Mouse (Mus musculus): ENCODE results near the gene Psg23. TPM values are rescaled to one million over a fixed set of nuclear protein-coding genes. Genes with fewer than 3 reads are reported as not detected.
"Not testable (repeated sequence)": the region's sequence is repeated elsewhere in the genome, so short reads cannot be mapped to it uniquely, and the experiment has no call there.

Gene Psg23
- not detected for total RNA-seq (2022)

- not testable (repeated sequence) for DNase-seq (ENCODE audit: low spot score in 2 of 2)
Measured at GRCm38 (mm10) chr7:18616401-18616800, at the start of gene Psg23. Psg23 (minus strand) TSS chr7:18616501.

- DNase-seq (ENCODE audit: low spot score in 2 of 2): not testable (repeated sequence)
Measured at GRCm38 (mm10) chr7:18656625-18657024, 40.3 kb upstream of the Psg23 start, which contains the start of gene Psg21. Psg21 (minus strand) TSS chr7:18656725.

GRCm38 (mm10) chr7:18626921-18627320, 10.6 kb upstream of the Psg23 start:
- DNase-seq (ENCODE audit: low spot score in 2 of 2): not testable (repeated sequence)

GRCm38 (mm10) chr7:18567205-18567604, 49.1 kb downstream of the Psg23 start, which contains the start of gene Psg27:
Psg27 (minus strand) TSS chr7:18567305.
- no peak for DNase-seq (ENCODE audit: low spot score in 2 of 2)

- no peak for DNase-seq (ENCODE audit: low spot score in 2 of 2)
Measured at GRCm38 (mm10) chr7:18559850-18560249, 56.5 kb downstream of the Psg23 start.

Other genes starting within 250 kb of the Psg23 start
- not detected for gene Psg28, start 184.5 kb downstream of the Psg23 start, total RNA-seq (2022)
- gene Psg26, start 132.3 kb downstream of the Psg23 start, total RNA-seq (2022): not detected
- not detected for gene Psg25, start 84.2 kb downstream of the Psg23 start, total RNA-seq (2022)
- not detected for gene Psg27, start 49.2 kb downstream of the Psg23 start, total RNA-seq (2022)
- not detected for gene Psg21, start 40.2 kb upstream of the Psg23 start, total RNA-seq (2022)
- under 1 TPM in 1 of 4 experiments, not detected in 3; 0.26 TPM for gene Psg20, start 69.7 kb upstream of the Psg23 start, total RNA-seq (2022)
- gene Psg22, start 101.6 kb upstream of the Psg23 start, total RNA-seq (2022): not detected
- not detected for gene Psg19, start 182.0 kb upstream of the Psg23 start, total RNA-seq (2022)
- gene Psg17, start 205.1 kb upstream of the Psg23 start, total RNA-seq (2022): not detected
- gene Mill2, start 223.5 kb upstream of the Psg23 start, total RNA-seq (2022): 1 to 10 TPM; 1.5 to 2.2 (median 1.9) TPM

All from left cerebral cortex, adult 8-10 months (tissue).